Mouse (Mus musculus) G1E (cell line): Measurements from ENCODE around the gene Arfrp1.

Source experiments
- CTCF ChIP-seq: IDR thresholded peaks from 2 replicates; pipeline ENCODE4 v1.5.1; 2012; ENCODE audit warnings: low read depth, low read length, inconsistent platforms, mixed read lengths
- GATA1 ChIP-seq: IDR thresholded peaks from 2 replicates; pipeline ENCODE4 v1.6.1; 2012; ENCODE audit warnings: borderline replicate concordance, low read length, inconsistent platforms, mixed read lengths
- TAL1 ChIP-seq: conservative IDR thresholded peaks from 2 replicates; pipeline ENCODE4 v1.6.1; 2012; ENCODE audit warnings: low read depth, low read length, inconsistent platforms, mixed read lengths

- TF ChIP-seq CTCF (no peak), TAL1 (no peak), GATA1 (no peak)
Observed at GRCm38 (mm10) chr2:181370001-181370400, 4.8 kb upstream of the Arfrp1 start.
